Mouse (Mus musculus) activated CD4-positive, CD25-positive, alpha-beta regulatory T cell (primary cell): ENCODE measurements around the gene Klhl4. TPM values are rescaled to one million over a fixed set of nuclear protein-coding genes. Genes with fewer than 3 reads are reported as not detected.

ENCODE experiments used
- polyA plus RNA-seq, 2 experiments: library from polyadenylated mRNA; unstranded; fragments of 100-300 nt; shearing (Covaris generic); gene quantifications; one replicate each; pipeline ENCODE4 v1.2.1; 2017

Gene Klhl4
- polyA plus RNA-seq, result not detected

GRCm38 (mm10) chrX:114473782-114474731 lies at the start of gene Klhl4:
TSS of gene Klhl4 (plus strand) at chrX:114474333.

